Mouse (Mus musculus) MEL-GATA-1-ER (cell line): ENCODE data around the gene Tmem104.
A peak's percentile ranks its signal among the peaks of the same experiment; 100 is the strongest.

Experiments
- DNase-seq: peaks from one replicate; pipeline ENCODE4 v3.0.0-alpha.2; 2012; ENCODE audit warnings: low read depth; ENCODE audit errors: extremely low read depth

Gene Tmem104

DNA sequence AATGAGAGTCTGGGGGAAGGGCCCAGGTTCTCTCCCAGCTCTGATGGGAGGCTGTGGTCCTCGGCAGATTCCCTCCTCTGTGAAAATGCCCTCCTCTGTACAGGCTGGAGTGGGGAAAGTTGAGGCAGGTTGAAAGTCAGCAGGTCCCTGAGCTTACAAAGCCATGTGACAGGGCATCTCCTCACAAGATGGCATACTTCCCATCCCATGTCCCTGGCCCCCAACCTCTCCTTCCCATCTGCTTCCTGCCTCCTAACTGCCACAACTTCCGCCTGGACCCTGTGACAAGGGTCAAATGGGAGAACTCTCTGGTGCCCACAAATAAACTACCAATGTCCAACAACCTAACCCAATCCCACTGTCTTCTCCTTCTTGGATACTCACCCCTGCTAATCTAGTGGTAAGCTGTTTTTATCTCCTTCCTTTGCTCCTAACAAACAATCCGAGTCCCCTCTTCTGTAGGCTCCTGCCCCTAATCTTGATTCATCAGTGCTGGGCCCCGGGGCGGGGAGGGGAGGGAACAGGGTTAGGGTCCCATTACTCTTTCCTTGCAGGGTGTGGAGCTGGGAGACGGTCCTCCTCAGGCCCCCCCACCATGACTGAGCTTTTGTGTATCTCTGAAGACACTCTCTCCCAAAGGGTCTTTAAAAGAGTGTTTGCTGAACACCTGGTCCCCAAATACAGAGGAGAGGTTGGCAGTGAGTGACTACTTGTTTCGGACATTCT is 77.0 kb downstream of the Tmem104 start:
- DNase-seq = no peak

DNA sequence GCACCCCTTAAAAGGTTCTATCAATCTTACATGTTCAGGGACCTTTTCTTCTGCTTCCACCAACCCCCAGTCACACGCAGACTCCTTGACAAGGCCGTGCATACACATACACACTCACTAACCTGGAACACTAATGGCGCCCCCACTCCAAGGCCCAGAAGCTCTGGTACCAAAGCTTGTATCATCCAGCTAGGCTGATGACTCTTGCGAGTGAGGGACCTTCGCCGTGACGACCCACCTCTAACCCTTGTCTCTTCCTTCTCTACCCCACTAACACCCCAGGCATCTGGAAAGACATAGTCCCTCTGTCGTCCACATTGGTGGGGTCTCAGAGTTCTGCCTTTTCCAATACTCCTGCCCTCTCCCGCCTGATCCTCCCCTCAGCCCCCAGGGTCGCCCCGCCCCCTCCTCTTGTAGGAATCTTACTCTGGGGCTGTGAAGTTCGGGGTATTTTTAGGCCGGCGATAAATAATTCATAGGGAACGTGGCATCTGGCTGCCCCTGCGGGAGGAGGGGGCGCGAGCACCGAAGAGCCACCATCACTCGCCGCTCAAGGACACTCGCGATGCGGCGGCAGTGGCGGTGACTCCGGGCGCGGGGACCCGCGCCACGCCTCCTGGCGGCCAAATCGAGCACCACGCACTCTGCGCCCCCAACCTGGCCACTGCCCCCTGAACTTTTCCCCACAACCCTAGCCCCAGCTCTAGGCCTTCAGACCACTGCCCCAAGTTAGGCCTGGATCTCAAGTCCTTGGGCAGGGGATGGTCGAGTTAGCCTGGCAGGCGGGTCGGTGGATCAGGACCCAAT is 77.8 kb downstream of the Tmem104 start:
- no peak for DNase-seq

DNA sequence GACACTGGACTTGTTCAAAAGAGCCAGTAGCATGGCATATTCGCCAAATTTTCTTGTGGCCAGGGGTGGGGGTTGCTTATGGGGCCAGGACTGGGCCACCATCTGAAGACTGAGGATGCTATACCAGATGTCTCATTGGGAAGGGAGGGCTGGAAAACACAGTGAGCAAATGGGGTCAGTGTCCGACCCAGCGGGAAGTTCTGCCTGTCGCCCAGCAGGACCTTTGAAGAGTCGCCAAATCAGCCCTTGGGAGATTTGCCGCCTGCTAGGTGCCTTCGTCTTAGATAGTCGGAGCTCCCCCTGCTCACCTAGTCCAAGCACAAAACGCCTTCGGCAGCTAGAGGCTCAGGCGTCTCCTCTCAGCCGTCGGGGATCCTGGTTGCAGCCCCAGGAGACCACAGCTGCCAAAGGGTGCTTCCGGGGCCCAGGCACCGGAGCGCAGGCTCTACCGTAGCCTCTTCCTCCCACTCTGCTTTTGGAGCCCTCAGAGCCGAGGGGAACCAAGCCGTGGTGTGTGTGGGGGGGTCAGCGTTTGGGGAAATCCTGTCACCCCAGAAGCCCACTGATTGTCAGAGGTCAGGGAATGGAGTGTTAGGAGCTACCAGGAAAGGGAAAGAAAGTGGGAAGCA is 78.6 kb downstream of the Tmem104 start:
- DNase-seq = no peak

DNA sequence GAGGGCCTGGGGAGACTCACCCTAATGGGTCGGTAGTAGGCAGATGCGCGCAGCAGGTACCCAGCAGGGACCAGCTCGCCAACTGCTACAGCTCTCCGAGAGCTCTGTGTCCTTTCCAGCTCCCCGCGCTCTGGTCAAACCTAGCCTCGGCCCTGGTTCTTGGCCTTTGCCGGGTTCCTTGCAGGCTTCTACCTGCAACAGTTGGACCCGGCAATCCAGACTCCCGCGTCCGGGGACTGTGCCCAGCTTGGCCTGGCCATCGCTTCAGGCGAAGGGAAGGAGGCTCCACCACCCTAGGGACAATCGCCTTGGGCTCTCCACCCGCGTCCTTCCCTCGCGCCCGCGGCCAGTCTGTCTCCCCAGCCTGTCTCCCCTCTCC is 79.1 kb downstream of the Tmem104 start:
- no peak for DNase-seq

DNA sequence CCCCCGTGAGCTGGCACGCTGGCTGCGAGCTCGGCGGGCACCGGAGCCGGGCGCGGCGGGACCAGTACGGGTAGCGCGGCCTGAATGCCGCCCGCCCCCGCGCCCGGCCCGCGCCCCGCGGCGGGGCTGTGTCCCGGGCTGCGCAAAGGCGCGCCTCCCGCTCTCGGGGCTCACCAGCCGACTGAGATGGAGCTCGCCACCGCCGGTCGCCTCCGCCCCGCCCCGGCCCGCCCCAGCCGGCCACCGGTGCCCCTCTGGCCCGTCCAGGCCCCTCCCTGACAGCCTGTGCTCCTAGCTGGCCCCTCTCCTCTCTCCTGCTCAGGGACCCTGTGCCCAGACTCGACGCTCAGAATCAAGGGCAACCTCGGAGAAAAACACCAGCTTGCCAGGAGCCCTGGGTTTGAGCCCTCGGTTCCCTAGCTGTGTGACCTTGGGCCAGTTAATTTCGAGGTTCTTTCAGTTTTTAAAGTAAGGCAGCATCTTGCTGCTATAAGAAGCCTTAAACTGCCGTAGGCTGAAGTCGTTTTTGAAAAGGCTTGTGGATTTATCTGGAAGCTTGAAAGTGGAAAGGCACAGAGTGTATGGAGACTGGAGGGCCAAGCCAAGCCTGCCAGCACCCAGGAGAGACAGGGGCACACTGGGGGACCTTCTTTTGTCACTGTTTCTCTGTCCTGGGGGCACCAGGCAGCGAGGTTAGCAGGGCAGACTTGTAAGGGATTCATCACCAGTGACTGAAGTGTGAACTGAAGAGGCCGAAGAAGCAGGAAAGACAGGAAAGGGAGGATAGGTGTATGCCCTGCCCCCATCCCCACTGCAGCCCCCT is 80.0 kb downstream of the Tmem104 start, which contains the start of gene Grin2c:
TSS of gene Grin2c (minus strand) at position 183 of the 823 bp plus-strand sequence.
- no peak for DNase-seq

DNA sequence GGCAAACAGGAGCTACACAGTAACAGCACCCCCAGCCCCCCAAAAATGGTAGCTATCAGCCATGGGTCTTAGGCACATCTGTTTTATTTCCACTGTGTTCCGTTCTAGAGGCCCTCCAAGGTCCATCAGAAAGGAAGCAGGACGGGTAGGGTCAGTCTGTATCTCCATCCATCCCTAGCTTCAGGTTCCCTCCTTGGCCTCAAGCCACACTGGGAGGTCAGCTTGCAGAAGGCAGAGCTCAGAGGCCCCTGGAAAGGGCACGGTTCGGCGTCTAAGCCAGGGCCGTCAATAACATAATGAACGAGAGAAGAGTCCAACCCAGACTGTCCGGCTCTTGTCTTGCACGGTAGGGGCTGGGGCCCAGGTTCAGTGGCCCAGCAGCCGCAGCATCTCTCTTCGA is 80.7 kb downstream of the Tmem104 start:
- no peak for DNase-seq

DNA sequence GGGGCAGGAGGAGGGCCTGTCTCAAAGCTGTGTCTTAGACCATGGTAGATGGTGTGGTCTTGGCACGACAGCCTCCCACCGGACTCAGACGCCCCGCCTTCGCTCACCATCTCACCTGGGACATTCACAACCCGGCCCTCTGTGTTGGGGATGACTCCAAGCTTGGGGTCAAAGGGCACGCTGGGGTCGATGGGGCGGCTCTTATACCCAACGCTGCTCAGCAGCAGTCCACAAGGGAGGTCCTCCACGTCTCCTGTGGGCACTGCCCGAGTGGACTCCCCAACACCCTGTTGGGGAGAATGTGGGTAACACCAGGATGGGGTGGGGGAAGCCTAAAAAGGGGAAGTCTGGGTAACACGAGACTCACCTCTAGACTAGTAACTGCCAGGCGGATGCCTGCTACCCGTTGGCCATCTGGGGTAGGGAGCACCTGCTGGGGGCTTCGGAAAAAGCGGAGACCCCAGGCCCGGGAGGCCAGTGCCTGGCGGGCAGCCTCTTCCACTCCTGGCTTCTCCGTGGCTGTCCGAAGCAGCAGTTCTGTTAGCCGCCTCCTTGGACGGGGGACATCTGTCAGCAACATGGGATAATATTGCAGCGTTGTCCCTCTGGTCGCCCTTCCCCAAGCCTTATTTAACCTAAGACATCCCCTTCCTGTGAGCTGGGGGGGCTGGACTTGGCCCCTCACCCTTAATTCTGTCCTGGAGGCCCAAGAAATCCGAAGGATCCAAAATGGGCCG is 82.2 kb downstream of the Tmem104 start:
- no peak for DNase-seq

DNA sequence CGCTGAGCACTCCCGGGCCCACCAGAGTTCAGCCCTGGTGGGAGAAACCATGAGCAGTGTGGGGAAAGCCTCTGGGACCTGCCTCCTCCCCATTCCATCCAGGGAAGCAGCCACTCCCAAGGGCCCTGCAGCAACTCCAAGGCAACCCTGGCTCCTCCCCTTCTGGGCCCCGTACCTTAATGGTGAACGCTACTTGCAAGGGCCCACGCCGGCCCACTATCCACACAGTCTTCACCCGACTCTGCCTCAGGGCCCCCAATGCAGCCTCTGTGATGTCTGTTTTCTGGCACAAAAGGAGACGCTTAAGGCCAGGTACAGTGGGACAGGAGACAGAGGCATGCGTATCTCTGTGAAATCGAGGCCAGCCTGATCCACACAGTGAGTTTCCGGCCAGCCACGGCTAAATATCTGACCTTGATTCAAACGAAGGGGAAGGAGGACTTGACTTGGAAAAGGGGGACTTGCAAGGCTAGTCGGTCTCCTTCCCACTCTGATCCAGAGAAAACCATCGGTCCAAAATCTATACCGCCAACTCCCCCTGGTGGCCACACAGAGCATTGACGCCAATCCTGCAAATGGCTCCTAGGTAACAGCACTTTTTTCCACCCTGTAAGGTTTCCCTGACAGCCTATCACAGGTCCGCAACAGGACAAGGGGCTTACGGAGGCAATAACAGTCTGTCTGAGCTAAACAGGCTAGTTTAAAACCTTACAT is 83.0 kb downstream of the Tmem104 start:
- DNase-seq = no peak

DNA sequence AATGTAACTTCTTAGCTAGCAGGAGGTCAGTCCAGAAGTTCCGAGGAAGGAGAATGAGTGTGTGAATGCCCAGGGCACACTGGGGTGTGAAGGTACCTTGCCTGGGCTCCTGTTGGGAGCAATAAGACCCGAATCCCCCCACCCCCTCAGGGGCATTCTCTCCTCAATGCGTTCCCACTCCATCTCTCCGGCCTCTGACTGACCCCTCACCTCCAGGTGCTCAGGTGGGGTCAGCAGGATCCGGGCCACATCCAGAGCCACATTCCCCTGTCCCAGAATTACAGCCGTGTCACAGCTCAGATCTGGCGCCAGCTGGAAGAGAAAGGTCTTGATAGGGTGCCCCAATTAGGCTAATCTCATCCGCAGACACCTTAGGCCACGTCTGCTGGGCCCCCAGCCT is 83.8 kb downstream of the Tmem104 start:
- DNase-seq = no peak

DNA sequence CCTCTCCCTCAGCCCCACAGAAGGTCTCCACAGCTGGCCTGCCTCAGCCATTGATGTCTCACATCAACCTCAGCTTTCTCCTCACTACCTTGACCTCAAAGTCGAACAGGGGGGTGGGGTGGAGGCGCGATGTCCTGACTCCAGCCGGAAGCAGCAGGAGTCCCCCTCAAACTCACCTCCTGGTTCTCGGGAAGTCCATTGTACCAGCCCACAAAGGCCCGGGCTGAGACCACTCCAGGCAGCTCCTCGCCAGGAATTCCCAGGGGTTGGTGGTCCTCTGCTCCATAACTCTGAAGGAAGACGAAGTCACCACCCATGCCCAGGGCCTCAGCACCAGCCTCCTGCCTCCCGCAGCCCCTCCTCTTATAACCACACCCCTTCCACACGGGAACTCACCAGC is 84.2 kb downstream of the Tmem104 start:
- no peak for DNase-seq

DNA sequence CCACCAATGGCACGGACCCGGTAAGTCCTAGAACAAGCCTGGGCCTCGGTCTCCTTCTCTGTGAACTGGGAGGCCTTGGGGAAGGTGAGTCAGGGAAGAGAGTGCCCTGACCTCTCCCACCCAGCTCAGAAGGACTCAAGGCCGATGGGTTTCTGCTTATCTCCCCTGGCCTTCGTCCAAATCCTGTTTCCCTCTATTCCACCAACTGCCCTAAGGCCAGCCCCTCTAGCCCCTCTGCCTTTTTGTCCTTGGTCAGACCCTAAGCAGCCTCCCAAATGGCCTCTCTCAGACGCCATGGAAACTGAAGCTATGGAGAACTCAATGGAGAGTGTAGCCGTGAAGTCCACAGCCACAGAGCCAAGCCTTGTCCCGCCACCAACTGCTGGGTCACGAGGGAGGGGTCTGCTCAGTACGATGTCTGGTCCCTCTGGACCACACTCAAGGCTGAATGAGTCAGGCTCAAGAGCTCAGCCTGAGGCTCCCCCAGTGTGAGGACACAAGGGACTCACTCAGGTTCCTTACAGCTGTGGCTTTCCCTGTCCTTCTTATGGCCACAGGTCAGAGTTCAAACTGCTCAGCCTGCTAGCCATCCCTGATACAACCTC is 85.7 kb downstream of the Tmem104 start:
- no peak for DNase-seq

DNA sequence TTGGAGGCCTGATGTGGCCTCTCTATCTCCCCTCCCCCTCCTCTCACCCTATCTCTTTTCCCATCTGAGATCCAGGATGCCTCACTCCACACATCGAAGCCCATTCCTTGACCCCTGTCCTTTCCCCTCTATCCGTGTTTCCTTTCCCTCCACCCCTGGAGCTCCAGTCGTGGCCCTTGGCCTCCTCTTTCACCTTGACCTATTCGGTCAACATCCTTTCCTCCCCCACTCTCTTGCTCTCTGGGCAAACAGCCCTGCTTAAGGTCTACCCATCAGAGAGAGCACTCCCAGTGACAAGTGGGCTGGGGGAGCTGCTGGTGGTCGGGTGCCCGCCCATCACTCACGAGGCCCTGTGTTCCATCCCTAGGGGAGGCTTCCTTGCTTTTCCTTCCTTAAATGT is 86.4 kb downstream of the Tmem104 start:
- no peak for DNase-seq

DNA sequence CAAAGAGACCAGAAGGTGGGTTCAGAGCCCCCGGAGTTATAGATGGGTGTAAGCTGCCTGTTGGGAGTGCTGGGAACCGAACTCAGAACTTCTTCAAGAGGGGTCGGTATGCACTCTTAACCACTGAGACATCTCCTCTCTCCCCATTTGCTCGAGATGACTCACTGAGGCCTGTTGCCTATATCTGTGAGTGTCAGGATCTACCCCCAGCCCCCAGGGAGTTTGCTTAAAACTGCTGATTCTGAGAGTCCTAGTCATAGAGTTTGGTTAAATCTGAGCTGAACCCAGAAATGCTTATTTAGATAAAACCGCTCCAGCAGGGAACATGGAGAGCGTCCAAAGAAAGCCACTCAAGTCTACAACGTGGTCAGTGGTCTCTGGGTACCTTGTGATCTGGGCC is 86.9 kb downstream of the Tmem104 start:
- no peak for DNase-seq

DNA sequence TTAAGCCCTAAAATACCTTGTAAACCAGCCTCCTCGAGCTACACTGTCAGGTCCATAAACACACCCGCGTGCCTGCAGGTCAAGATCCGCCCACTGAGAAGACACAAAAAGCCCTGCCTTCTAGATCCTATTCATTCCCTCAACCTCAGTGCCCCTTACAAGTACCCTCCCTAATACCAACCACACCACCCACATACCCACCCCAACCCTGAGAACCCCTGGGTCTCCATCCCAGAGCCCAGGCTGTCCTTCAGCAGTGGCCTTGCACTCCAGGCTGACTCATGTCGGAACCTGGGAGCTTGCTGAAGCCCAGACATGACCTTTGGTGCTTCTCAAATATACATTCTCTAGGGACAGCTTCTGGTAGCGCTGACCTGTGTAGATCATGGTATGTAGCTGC is 87.5 kb downstream of the Tmem104 start:
- DNase-seq = no peak

DNA sequence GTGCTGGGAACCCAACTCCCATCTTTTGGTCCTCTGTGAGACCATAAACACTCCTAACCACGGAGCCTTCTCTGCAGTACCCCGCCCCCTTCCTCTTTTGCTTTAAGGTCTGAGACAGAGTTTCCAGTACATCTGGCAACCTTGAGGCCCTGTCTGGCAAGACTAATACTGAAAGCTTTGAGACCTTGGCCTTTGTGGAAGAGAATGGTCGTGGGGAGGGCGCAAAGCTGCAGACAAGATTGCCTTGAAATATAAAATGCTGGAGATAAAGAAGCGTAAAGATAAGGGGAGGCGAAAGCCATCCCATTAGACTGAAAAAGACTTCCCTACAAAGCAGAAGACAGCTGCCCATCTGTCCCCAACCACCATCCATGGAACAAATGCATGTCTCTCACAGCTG is 88.2 kb downstream of the Tmem104 start:
- DNase-seq = no peak

DNA sequence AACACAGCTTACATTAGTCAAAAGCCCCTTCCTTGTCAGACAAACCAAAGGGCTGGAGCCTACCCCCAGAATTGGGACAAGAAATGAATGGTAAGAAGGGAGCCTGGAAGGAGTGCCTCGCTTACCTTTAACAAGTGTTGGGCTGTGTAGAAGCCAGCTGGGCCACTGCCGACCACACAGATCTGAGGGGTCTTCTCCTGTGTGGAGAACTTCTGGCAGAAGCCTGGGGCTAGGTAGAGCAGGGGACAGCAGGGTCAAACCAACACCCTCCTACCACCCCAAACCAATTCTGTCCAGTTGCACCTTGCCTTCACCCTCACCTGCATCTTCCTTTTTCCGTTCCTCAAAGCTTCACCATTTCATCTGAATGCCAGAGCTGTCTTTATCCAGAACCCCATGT is 88.7 kb downstream of the Tmem104 start:
- DNase-seq = no peak

DNA sequence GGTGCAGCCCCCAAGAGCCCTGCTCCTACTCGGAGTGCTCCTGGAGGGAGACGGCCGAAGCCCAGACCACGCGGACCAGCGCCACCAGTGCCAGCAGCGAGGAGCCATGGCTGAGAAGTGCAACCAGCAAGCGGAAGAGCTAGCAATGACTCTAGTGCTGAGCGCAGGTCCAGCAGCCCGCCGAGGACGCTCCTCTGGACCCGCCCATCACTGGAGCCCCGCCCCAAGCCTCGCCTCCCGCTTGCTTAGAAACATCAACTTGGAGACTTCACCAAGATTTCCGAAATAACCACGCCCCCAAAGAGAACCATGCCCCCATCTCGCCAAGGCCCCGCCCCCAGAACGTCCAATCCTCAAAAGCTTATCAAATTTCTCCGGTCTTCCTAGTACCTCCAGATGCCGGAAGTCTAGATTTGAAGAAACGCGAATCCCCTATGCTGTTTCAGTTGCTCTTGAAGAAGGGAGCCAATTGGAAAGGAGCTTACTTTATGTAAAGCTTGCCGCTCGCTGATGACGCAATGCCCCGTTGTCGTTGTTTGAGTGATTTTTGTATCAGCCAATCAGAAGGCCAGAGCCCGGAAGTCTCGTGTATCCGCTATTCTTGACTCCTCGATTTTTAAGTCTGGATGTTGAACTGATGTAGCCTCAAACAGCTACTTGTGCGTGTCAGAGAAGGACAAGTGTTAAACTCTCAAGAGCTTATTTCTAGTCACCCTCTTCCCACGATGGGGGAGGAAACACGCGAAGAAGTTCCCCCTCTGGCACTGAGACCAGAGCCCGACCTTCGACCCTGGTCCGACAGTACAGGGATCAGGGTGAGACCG is 89.7 kb downstream of the Tmem104 start, which contains the start of gene Fdxr:
TSS of gene Fdxr (minus strand) at position 271 of the 824 bp plus-strand sequence.
- peak; percentile 100 for DNase-seq

DNA sequence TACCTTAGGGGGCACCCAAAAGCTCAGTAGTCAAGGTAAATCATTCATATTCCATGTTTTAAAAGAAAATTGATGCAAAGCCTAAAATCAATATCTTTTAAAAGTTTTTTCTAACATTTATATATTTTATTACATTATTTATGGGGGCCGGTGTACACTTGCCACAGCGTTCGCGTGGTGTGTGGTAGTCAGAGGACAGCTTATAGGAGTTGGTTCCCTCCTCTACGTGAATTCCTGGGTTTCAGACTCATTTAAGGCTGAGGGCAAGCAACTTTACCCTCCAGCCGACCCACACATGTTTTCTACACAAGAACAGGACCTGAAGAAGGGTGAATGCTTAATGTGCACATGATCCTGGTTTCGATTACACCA is 90.3 kb downstream of the Tmem104 start:
- DNase-seq = no peak

DNA sequence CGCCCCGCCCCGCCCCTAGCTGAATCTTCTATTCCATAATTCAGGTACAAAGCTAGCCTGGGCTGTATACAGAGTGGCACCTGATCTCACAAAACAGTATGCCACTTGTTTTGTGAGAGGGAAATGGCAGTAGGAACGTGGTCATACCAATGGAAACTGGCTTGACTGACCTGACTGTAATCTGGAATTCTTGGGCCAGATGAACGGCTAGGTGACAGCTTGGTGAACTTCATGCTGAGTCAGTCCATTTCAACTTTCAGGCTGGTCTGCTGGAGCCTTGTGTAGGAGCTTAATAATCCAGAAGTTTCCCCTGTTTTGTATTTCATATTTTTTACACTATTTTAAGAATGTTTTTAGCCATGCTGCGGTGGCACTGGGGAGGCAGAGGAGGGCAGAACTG is 90.9 kb downstream of the Tmem104 start:
- no peak for DNase-seq
